Mouse (Mus musculus): ENCODE measurements at regions not wholly inside any gene's neighbourhood (a gene's known extent, or its start where the extent isn't known, plus 50 kb on each side); places are given as distances from the start of the nearest gene placed in this dataset.

GRCm38 (mm10) chr15:52899403-52899802 is 985.3 kb upstream of the Gm7489 start:
- 75% methylated on average over 4 of the region's 4 CpGs for WGBS
- no peak overlapping the region for H3K4me2 ChIP-seq (ENCODE audit: low read depth, low read length)
- DNase-seq (ENCODE audit: low spot score) (no peak), ATAC-seq (ENCODE audit: insufficient read depth, low read depth) (no peak)
- no peaks in the 10 kb centered on the region for H3K36me3 ChIP-seq (replicated peaks; ENCODE audit: control insufficient read depth, insufficient read depth, low read length)
- H3K9ac ChIP-seq (replicated peaks; ENCODE audit: low read depth, low read length): no peak overlapping the region
- H3K27ac ChIP-seq (ENCODE audit: low read depth): no peak overlapping the region
- TF ChIP-seq EP300 (IDR thresholded peaks at IDR 0.05; ENCODE audit: low read depth) (no peak), CTCF (IDR thresholded peaks at IDR 0.05; ENCODE audit: low read depth) (no peak)
- H3K27me3 ChIP-seq (ENCODE audit: control insufficient read depth, insufficient read depth, low read length): no peaks in the 10 kb centered on the region
- no peak overlapping the region for H3K4me3 ChIP-seq (ENCODE audit: low read depth, low read length)
- H3K9me3 ChIP-seq (replicated peaks; ENCODE audit: control insufficient read depth, low read length): no peaks in the 10 kb centered on the region
- H3K4me1 ChIP-seq (ENCODE audit: control insufficient read depth, insufficient read depth): no peaks in the 10 kb centered on the region

- H3K36me3 ChIP-seq (replicated peaks; ENCODE audit: control insufficient read depth, insufficient read depth, low read length): no peaks in the 10 kb centered on the region
- no peaks in the 10 kb centered on the region for H3K4me1 ChIP-seq (ENCODE audit: control insufficient read depth, insufficient read depth)
- no peaks in the 10 kb centered on the region for H3K27me3 ChIP-seq (ENCODE audit: control insufficient read depth, insufficient read depth, low read length)
- no peak overlapping the region for H3K9ac ChIP-seq (replicated peaks; ENCODE audit: low read depth, low read length)
- H3K4me2 ChIP-seq (ENCODE audit: low read depth, low read length): no peak overlapping the region
- TF ChIP-seq CTCF (IDR thresholded peaks at IDR 0.05; ENCODE audit: low read depth) (no peak), EP300 (IDR thresholded peaks at IDR 0.05; ENCODE audit: low read depth) (no peak)
- DNase-seq (ENCODE audit: low spot score) (no peak), ATAC-seq (ENCODE audit: insufficient read depth, low read depth) (no peak)
- no peak overlapping the region for H3K27ac ChIP-seq (ENCODE audit: low read depth)
- no peaks in the 10 kb centered on the region for H3K9me3 ChIP-seq (replicated peaks; ENCODE audit: control insufficient read depth, low read length)
- no peak overlapping the region for H3K4me3 ChIP-seq (ENCODE audit: low read depth, low read length)
- 54% methylated on average over 3 of the region's 3 CpGs for WGBS
These were observed 984.9 kb upstream of the Gm7489 start for GRCm38 (mm10) chr15:52899822-52900221.

- Histone ChIP-seq H3K27ac (ENCODE audit: low read depth) (no peak overlapping the region), H3K27me3 (ENCODE audit: control insufficient read depth, insufficient read depth, low read length) (no peaks in the 10 kb centered on the region), H3K36me3 (replicated peaks; ENCODE audit: control insufficient read depth, insufficient read depth, low read length) (no peaks in the 10 kb centered on the region), H3K4me3 (ENCODE audit: low read depth, low read length) (no peak overlapping the region), H3K9me3 (replicated peaks; ENCODE audit: control insufficient read depth, low read length) (no peaks in the 10 kb centered on the region), H3K9ac (replicated peaks; ENCODE audit: low read depth, low read length) (no peak overlapping the region), H3K4me1 (ENCODE audit: control insufficient read depth, insufficient read depth) (no peaks in the 10 kb centered on the region), H3K4me2 (ENCODE audit: low read depth, low read length) (no peak overlapping the region)
- DNase-seq (ENCODE audit: low spot score) (no peak), ATAC-seq (ENCODE audit: insufficient read depth, low read depth) (no peak)
- WGBS: 55% methylated on average over 3 of the region's 3 CpGs
- TF ChIP-seq EP300 (IDR thresholded peaks at IDR 0.05; ENCODE audit: low read depth) (no peak), CTCF (IDR thresholded peaks at IDR 0.05; ENCODE audit: low read depth) (no peak)
These were observed 979.5 kb upstream of the Gm7489 start for GRCm38 (mm10) chr15:52905231-52905630.

- WGBS: 36% methylated on average over 1 of the region's 1 CpGs
- H3K27ac ChIP-seq (ENCODE audit: low read depth): no peak overlapping the region
- H3K4me3 ChIP-seq (ENCODE audit: low read depth, low read length): no peak overlapping the region
- DNase-seq (ENCODE audit: low spot score) (no peak), ATAC-seq (ENCODE audit: insufficient read depth, low read depth) (no peak)
- H3K36me3 ChIP-seq (replicated peaks; ENCODE audit: control insufficient read depth, insufficient read depth, low read length): no peaks in the 10 kb centered on the region
- H3K4me2 ChIP-seq (ENCODE audit: low read depth, low read length): no peak overlapping the region
- no peaks in the 10 kb centered on the region for H3K27me3 ChIP-seq (ENCODE audit: control insufficient read depth, insufficient read depth, low read length)
- TF ChIP-seq CTCF (IDR thresholded peaks at IDR 0.05; ENCODE audit: low read depth): no peak
- TF ChIP-seq EP300 (IDR thresholded peaks at IDR 0.05; ENCODE audit: low read depth): no peak
- H3K9me3 ChIP-seq (replicated peaks; ENCODE audit: control insufficient read depth, low read length): no peaks in the 10 kb centered on the region
- H3K9ac ChIP-seq (replicated peaks; ENCODE audit: low read depth, low read length): no peak overlapping the region
- no peaks in the 10 kb centered on the region for H3K4me1 ChIP-seq (ENCODE audit: control insufficient read depth, insufficient read depth)
These were observed 977.5 kb upstream of the Gm7489 start for GRCm38 (mm10) chr15:52907217-52907616.

GRCm38 (mm10) chr15:52922277-52922676 is 962.4 kb upstream of the Gm7489 start:
- 81% methylated on average over 1 of the region's 1 CpGs for WGBS
- H3K4me2 ChIP-seq (ENCODE audit: low read depth, low read length): no peak overlapping the region
- H3K36me3 ChIP-seq (replicated peaks; ENCODE audit: control insufficient read depth, insufficient read depth, low read length): no peaks in the 10 kb centered on the region
- H3K4me1 ChIP-seq (ENCODE audit: control insufficient read depth, insufficient read depth): no peaks in the 10 kb centered on the region
- DNase-seq (ENCODE audit: low spot score) (no peak), ATAC-seq (ENCODE audit: insufficient read depth, low read depth) (no peak)
- no peak overlapping the region for H3K9ac ChIP-seq (replicated peaks; ENCODE audit: low read depth, low read length)
- no peaks in the 10 kb centered on the region for H3K27me3 ChIP-seq (ENCODE audit: control insufficient read depth, insufficient read depth, low read length)
- peaks cover 6% of the 10 kb centered on the region; the same call in 1 of the 2 replicates for H3K9me3 ChIP-seq (replicated peaks; ENCODE audit: control insufficient read depth, low read length)
- no peak overlapping the region for H3K4me3 ChIP-seq (ENCODE audit: low read depth, low read length)
- no peak for TF ChIP-seq CTCF (IDR thresholded peaks at IDR 0.05; ENCODE audit: low read depth)
- no peak for TF ChIP-seq EP300 (IDR thresholded peaks at IDR 0.05; ENCODE audit: low read depth)
- H3K27ac ChIP-seq (ENCODE audit: low read depth): no peak overlapping the region

GRCm38 (mm10) chr15:52928408-52928807 is 956.3 kb upstream of the Gm7489 start:
- no peaks in the 10 kb centered on the region for H3K36me3 ChIP-seq (replicated peaks; ENCODE audit: control insufficient read depth, insufficient read depth, low read length)
- ATAC-seq (ENCODE audit: insufficient read depth, low read depth) (no peak), DNase-seq (ENCODE audit: low spot score) (no peak)
- H3K27ac ChIP-seq (ENCODE audit: low read depth): no peak overlapping the region
- no peaks in the 10 kb centered on the region for H3K4me1 ChIP-seq (ENCODE audit: control insufficient read depth, insufficient read depth)
- 46% methylated on average over 3 of the region's 3 CpGs for WGBS
- TF ChIP-seq EP300 (IDR thresholded peaks at IDR 0.05; ENCODE audit: low read depth) (no peak), CTCF (IDR thresholded peaks at IDR 0.05; ENCODE audit: low read depth) (no peak)
- no peak overlapping the region for H3K4me2 ChIP-seq (ENCODE audit: low read depth, low read length)
- no peak overlapping the region for H3K9ac ChIP-seq (replicated peaks; ENCODE audit: low read depth, low read length)
- no peaks in the 10 kb centered on the region for H3K9me3 ChIP-seq (replicated peaks; ENCODE audit: control insufficient read depth, low read length)
- H3K27me3 ChIP-seq (ENCODE audit: control insufficient read depth, insufficient read depth, low read length): no peaks in the 10 kb centered on the region
- no peak overlapping the region for H3K4me3 ChIP-seq (ENCODE audit: low read depth, low read length)
